Mouse (Mus musculus) erythroblast, adult 5-6 weeks (primary cell): ENCODE data around the gene Mamld1. TPM values are rescaled to one million over a fixed set of nuclear protein-coding genes. Genes with fewer than 3 reads are reported as not detected.
"Not testable (repeated sequence)": the region's sequence is repeated elsewhere in the genome, so short reads cannot be mapped to it uniquely, and the experiment has no call there.

Source experiments
- ATAC-seq: replicated peaks from 2 replicates; pipeline ENCODE4 v1.8.0; 2016; ENCODE audit warnings: moderate number of reproducible peaks, mild to moderate bottlenecking, moderate TSS enrichment, inconsistent platforms; ENCODE audit not compliant: poor library complexity, low FRiP score, severe bottlenecking
- total RNA-seq, 2 experiments: library from RNA; stranded (forward) in 1 of 2; stranded (reverse) in 1 of 2; fragments of 150-400 nt in 1 of 2; fragments of 200-764, 138-1000 nt in 1 of 2; gene quantifications; 2 replicates each; pipeline versions ENCODE4 v1.2.3 to v1.2.4; 2015 to 2017; ENCODE audit warnings: low replicate concordance in 2 of 2

Mamld1 gene
- total RNA-seq (2015; ENCODE audit: low replicate concordance) (not detected in 2 replicates), total RNA-seq (2017; ENCODE audit: low replicate concordance) (not detected in 2 replicates)

DNA sequence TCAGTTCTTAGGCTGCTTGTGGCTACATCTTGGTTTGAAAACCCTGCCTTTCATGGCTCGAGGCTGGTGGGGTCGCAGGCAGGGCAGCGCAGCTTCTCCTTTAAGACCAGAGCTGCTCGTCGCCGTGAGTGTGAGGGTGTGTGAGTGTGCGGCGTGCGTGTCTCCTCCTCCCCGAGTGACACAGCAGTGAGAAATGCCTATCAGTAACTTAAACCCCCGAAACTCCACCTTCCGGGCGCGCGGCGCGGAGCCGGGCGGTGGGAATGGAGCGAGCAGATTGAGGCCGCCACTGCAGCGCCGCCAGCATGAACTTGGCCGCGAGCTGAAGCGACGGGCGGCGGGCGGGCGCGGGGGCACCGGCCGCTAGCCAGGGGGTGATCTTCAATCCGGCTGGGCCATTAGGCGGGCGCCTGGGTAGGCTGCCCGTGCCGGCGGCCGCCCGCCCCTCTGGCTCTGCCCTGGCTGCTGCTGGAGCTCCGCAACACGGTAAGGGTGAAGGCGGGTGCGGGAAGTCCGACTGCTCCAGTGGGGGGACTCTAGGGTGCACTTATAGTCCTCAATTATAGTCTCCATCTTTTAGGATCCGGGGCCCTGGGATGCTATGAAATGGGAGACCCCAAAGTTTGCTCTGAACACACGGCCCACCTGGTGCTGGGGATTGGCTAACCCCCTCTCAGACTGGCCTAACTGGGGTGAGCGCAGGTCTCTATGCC is at the start of gene Mamld1:
Gene Mamld1, plus strand, starts transcription at position 393 of the 713 bp plus-strand sequence.
- ATAC-seq: no peak

DNA sequence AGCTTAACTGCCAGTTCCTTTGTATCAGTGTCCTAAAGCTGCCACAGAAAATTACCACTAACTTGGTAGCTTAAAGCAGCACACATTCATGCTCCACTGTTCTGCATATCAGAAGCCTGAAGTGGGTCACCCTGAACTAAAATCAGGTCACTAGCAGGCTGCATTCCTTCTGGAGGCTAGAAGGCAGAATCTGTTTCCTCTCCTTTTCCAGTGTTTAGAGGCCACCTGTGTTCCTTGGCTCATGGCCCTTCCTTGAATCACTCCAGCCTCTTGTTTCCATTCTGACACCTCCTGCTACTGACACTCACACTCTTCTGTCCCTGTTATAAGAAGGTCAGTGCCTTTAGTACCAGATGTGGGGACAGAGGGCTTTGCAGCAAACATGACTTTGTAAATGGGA is 25.3 kb upstream of the Mamld1 start:
- no peak for ATAC-seq

DNA sequence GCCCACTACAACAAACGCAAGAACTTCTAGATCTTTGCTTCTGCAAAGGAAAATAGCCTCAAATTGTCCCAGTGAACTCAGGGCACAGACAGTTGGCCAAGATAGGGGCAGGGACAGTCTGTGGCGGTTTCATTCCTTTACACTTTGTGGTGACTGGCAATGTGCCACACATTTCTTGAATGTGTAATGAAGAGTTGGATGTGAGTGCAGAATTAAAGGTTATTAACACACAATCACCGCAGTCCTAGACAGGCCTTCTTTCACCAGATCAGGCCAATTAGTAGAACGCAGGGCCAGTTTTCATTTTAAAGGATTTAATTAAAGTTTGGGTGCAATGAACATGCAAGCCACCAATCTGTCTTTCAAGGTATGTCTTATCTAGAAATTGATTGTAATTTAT is 22.0 kb upstream of the Mamld1 start:
- no peak for ATAC-seq

DNA sequence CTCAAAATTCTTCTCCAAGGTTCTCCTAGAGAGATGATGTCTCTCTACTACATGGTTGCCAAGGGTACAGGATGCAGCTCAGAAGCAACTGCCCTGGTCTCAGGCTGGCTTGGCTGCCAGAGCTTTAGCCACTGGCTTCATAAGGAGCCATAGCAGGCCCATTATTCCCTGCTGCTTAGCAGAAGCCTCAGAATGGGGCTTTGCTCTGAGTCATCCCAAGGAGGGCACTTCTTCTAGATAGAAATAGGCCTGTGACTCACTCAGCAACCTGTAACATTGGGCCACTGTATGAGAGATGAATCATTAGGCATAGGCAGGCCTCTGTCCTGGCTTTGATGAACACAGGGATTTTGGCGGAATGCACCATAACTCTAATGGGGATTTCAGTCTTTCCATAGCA is 21.1 kb upstream of the Mamld1 start:
- ATAC-seq: not testable (repeated sequence)

DNA sequence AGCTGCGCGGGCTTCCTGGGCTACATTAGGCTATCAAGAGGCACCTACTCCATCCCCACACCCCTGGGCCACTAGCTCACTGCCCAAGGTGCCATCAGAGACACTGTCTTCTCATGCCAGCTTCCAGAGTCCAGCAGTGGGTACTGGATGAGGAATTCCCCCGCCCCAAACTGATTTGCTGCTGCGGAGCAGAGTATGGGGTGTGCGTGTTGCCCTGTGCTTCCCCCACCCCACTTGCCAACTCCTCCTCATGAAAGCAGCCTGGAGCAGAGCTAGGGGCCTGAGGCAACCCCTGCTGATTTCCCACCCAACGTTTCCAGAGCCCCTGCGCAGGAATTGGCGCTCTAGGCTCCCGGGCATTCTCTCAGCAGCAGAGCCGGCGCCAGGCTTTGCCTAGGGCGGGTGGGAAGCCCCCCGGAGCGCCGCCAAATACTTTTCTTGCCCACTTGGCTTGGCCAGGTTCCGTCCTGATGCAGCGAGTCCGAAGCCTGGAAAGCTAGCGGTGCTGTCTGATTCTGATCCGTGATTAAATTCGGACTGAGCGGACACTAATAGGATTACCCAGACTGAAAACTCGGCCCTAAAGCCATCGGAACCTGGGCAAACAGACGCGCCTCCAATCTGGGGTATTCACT is 738 bp downstream of the Mamld1 start:
- ATAC-seq: no peak

DNA sequence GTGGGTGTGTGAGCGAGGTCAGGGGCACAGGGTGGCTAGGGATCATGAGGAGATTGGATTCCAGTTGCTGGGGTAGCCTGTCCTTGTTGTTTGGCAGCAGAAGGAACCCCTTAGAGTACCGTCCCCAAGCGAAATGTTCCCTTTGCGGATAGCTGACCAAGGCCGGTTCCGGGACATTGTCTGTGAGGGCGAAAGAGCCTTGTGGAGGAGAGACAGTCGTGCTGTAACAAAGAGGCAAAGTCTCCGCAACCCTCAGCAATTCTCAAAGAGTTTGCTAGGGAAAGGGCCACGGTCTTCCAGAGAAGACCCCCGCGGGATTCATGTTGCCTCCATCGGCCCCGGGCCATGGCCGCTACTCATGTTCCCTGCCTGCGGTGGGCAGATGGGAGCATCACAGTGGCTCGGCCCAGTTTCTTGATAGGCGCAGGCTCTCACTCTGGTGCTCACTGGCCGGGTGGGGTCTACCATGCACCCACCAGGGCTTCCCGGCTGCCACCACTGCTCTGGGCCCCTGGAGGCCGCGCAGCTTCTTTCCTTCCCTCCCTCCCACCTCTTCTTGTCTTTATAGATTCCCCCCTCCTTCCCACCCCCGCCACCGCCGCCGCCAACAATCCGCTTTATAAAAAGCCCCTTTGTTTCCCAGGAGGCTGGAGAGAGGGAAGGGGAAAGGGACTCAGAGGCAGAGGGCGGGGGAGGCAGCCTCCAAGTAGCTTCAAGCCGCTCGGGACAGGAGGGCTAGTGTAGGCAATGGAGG is 1.5 kb downstream of the Mamld1 start:
- ATAC-seq: no peak

DNA sequence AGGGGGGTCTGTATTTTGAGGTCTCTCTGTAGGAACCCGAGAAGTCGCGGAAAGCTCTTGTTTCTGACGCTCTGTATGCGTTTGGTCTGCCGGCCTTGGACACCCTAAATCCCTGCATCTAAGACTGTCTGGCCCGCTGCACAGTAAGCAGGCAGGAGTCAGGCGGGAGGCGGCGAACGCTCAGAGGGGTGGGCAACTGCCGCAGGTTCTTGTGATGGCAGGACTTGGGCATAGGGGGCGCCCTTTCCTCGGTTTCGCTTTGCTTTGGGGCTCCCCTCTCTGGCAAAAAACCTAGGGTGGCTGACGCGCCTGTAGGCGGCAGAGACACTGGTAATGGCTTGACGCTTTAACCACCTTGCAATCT is 2.0 kb downstream of the Mamld1 start:
- ATAC-seq: no peak

DNA sequence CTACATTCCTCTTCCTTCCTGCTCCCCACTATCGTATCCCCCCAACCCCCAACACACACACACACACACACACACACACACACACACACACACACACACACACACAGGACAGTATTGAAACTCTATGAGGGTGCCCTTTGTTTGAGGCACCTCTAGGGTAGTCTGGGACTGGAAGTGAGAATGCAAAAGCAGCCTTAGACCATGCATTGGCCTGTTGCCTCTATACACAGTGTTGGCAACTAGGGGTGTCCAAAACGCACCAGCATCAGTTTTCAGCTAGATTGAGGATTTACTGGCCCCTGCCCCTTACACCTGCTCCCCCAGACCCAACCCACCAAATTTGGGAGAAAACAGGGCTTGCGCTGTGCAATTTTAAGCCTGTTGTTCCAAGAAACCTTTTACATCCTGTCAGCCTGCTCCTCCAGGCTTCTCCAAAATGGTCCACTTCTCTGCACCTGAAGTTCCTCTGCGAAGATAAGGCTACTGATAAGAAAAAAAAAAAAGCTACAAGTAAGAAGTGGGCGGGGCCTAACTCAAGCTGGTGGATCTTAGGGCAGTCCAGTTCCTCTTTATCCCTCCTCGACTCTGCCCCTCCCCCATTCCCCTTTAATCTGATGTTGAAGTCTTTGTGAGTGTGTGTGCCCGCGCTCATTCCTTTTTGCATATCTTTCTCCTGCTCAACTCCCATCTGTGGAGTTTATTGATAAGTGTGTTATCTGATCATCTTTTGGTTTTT is 2.6 kb downstream of the Mamld1 start:
- no peak for ATAC-seq

DNA sequence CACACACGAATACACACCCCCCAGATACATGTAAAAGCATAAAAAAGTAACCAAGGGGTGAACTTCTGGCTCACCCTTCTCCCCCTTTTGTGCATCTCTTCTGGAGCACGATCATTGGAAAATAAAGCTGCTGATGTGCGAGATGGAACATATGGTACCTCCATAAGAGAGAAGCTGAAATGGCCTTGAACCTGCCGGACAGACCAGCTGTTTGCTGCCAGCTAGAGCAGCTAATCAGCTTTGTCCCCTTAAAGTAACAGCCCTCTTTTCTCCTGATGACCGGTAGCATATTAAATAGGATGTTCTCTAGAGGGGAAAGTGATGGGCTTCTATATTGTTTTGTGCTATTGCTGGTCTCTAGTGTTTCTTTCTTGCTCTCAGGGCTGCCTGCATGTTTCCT is 3.2 kb downstream of the Mamld1 start:
- no peak for ATAC-seq

DNA sequence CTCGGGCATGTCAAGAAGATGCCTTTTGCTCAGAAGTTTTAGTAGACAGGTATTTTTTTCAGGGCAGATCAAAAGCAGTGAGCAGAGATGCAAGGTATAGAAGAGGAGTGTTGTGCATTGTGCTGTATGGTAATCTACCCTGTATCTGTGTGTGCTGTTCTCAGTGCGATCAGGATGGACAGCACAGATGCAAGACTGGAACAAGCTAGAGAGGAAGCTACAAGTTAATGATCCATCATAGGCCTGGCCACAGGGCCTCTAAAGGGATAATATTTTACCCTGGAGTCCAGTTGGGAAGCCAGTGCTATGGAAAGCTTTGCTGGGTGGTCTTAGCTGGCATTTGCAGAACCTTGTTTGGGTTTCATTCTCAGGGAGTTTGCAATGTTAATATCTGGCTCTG is 6.9 kb downstream of the Mamld1 start:
- no peak for ATAC-seq

DNA sequence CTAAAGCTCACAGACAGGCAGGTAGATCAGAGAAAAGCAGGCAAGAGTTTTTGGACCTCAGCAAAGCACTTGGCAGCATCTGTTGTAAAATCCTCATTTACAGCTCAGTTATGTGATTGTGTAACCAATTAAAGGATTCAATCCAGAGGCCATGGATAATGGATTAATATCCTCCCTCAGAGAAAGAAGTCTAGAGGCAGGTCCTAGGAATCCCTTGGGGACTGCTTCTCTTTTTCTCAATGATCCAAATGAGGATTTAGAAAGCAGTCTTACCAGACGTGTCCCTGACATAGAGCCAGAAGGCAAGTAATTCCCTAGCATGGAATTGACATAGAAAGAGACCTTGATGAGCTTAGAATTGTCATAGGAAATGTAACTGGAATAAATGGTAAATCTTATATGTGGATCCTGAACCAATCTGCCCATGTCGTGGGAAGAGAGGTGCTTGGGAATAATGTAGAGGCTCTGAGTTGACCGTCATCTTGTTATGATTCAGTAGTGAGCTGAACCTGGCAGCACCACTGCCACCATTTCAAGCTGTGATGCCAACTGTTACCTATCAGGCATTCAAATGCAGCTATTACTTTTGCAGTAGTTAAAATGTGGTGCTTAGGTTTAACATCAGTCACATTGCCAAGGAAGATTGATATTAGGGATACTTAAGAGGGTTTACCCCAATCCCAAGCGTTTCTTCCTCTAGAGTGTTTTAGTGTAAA is 35.2 kb downstream of the Mamld1 start:
- no peak for ATAC-seq

DNA sequence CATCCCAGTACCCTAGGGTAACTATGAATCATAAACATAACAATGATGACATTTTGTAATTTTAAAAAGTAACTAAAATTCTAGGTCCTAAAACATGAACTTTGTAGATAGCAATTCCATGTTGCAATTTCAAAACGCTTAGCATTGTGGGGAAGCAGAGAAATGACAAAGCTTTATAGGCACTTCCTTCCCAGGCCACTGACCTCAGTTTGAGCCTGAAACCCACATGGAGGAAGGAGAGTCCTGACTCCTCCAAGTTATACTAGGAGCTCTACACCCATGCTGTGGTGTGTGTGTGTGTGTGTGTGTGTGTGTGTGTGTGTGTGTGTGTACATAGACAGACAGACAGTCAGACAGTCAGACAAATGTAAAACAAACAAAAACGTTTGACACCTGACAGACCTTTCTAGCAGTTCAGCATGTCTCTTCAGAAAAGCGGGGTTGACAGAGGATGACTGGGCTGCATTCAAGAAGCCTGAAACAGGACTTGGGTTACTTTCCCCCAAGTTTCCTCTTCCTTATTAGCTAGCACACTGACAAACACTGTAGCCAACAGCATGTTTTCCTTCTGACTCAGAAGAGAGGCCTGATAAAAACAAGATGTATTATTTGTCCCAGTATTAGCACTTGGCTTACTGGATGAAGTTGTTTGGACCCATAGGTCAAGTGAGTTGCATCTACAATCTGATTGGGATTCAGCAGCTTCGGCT is 37.5 kb downstream of the Mamld1 start:
- no peak for ATAC-seq

DNA sequence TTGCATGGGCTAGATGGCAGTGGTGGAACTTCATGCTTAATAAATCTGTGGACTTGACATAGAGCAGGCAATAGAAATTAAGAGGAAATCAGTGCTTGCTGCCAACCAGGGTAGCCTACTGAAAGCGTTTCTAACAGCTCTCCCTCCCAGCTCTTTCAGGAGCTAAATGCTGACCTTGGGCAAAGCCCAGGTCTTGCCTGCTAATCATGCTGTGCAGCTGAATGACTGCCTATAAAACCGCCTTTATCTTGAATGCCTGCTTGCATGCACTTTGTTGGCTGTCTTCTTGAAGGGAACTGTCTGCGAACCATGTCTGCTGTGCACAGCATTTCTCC is 38.0 kb downstream of the Mamld1 start:
- ATAC-seq: no peak

DNA sequence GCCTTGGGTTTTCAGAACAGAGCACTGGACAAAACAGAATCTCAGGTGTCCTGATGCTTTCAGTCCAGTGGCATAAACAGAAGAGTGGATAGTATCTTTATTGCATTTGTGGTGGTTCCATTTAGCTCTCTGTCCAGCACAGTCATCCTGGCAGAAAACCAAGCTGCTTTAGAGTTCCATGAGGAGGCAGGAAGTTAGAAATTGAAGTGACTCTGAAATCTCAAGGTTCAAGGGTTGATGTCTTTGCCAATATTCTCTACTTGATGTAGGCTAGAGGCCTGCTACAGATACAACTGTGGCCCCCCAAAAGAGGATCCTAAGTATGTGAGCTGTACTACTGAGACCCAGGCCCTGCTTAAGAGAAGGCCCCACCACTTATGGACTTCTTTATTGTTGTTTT is 55.8 kb downstream of the Mamld1 start:
- ATAC-seq: no peak

DNA sequence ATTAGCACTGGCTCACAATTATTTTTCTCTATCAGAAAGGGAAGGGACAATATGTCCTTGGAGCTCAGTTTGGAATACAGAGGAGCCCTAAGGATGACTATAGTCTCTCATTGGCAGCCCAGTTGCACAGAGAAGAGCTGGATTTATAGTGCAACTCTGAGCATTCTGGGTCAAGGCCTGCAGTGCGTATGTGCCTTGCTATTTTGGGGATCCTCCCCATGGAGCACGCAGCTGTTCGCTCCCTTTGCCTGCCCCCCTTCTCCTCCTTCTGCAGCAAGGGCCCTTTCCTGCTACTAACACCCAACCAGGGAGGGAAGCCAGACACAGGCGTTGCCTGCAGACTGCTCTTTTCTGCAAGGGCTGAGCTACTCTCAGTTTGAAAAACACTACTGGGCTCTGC is 56.3 kb downstream of the Mamld1 start:
- ATAC-seq: no peak

DNA sequence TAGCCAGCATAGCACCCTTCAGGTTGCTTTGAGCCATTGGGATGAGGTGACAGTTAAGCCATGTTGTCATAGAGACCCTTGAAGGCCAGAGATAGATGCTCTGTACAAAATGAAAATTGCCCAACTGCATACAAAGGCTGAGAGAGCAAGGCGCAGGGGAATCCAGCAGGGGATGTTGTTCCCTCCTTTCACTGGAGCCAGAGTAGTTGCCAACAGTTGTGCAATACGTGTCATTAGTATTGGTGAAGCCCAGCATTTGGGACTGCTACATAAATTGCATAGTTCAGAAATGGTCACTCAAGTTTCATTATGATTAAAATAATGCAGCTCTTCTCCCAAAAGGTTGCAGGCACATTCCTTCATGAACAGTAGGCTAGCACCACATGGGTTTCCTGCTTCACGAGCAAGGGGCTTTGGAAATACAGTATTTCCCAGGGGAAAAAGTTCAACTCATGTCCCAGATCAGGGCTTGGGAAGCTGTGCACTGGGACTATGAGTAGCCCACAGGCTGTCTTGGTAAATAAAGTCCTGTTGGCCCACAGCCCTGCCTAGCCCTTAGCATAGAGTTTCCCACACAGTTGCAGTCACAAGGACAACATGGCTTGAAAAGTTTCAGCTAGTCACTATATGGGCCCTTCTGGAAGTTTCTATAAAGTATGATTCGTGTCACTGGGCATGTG is 58.1 kb downstream of the Mamld1 start:
- ATAC-seq: no peak

DNA sequence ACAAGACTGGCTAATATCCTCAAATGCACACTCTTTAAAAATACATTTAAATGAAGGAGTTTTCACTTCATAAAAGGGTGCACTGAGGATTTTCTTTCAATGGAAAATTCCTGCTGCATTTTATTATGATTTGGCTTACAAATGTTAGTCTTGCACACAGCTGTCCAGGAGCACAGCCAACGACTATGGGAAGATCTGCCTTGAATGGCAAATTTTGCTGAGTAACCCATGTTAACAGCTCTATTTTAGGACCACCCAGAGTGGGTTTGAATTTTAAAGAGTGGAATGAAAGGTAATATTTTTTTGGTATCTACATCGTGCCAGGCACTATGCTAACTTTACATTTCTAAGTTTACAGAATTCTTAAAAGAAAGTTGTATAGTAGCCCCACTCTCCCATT is 60.3 kb downstream of the Mamld1 start:
- no peak for ATAC-seq

DNA sequence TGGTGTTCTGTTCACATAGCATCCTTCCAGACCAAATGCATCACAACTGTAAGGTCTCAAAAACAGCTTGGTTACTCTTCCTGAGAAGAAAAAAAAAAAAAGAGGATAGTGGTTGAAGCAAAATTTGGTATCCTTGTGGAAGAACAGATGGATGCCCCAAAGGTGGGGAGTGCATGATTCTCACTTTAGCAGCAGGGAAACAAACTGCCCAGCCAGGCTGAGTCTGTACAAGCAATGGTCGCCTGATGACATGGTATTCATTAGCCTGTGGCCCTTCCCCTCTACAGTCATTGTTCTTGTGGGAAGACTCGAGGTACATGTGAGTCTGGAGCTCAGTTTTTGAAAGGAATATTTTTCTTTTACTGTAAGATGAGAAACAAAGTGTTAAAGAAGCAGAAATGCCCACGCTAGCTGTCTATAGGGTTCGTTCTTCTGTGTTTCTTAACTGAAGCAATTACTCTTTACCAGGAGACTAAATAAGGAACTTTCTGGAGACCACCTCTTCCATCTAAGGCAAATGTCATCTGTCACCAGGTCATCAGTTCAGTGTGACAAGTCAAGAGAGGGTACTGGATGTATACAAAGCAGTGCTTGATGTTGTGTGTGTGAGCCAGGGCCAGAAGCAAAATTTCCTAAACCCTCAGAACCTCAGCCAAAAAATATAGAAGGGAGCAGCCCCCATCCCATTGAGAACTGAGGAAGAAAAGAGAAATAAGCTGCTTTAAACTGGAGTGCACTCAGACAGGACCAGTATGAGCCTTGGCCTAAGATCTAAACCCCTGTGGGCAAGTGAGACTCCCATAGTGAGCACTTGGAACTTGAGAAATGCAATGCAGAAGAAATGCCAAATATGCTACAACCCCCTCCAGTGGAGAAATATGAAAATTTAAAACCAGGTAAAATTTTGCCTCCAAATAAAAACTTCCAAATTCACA is 72.6 kb downstream of the Mamld1 start:
- ATAC-seq: no peak
